Mouse (Mus musculus) stomach, embryonic 16.5 days (tissue): Measurements from ENCODE around the gene Nudt17. TPM values are rescaled to one million over a fixed set of nuclear protein-coding genes. Genes with fewer than 3 reads are reported as not detected.

Experiments
- ATAC-seq: fragments of 200-750 bp; cut with Nextera tagmentation; 2 replicates; pipeline ENCODE4 v1.8.0; 2017; ENCODE audit warnings: moderate number of reproducible peaks, moderate TSS enrichment; ENCODE audit not compliant: insufficient read depth, low FRiP score
- H3K27ac ChIP-seq: fragments of 300-500 bp; sonication (generic); 2 replicates; pipeline ENCODE4 v1.5.1; 2014; ENCODE audit warnings: low read length
- H3K27me3 ChIP-seq: fragments of 300-500 bp; sonication (generic); 2 replicates; pipeline ENCODE4 v1.6.1; 2014; ENCODE audit warnings: low read length, control low read depth, mixed read lengths; ENCODE audit not compliant: control insufficient read depth, insufficient read depth
- H3K36me3 ChIP-seq: fragments of 300-500 bp; sonication (generic); 2 replicates; pipeline ENCODE4 v1.6.1; 2014; ENCODE audit warnings: low read length; ENCODE audit not compliant: control insufficient read depth, insufficient read depth
- H3K4me1 ChIP-seq: fragments of 300-500 bp; sonication (generic); 2 replicates; pipeline ENCODE4 v1.6.1; 2014; ENCODE audit warnings: low read length, control low read depth, mixed read lengths; ENCODE audit not compliant: control insufficient read depth, insufficient read depth
- H3K4me2 ChIP-seq: fragments of 300-500 bp; sonication (generic); 2 replicates; pipeline ENCODE4 v1.6.1; 2014; ENCODE audit warnings: low read depth, low read length, mixed read lengths
- H3K4me3 ChIP-seq: fragments of 300-500 bp; sonication (generic); replicated peaks from 2 replicates; pipeline ENCODE4 v1.5.1; 2014; ENCODE audit warnings: mild to moderate bottlenecking, low read length
- H3K9ac ChIP-seq: fragments of 300-500 bp; sonication (generic); 2 replicates; pipeline ENCODE4 v1.6.1; 2014; ENCODE audit warnings: low read length
- H3K9me3 ChIP-seq: fragments of 300-500 bp; sonication (generic); replicated peaks from 2 replicates; pipeline ENCODE4 v1.6.1; 2016; ENCODE audit warnings: low read length, control low read depth; ENCODE audit not compliant: control insufficient read depth
- WGBS: fragments of 180-500 bp; shearing (Covaris S2); extraction: QIAGEN DNeasy Blood & Tissue Kit; methylation state at CpG from one replicate; pipeline ENCODE4 v1.1.7; 2014; 5-methylcytosine and 5-hydroxymethylcytosine counted together
- polyA plus RNA-seq: library from polyadenylated mRNA; unstranded; fragments of >200 nt; fragmentation: Nextera tagmentation; extraction: Ambion mirVana; gene quantifications from 2 replicates; pipeline ENCODE4 v1.2.1, GENCODE M21; 2015

The Nudt17 gene
- polyA plus RNA-seq, 1 experiment from 2014 or later: 7.0 TPM

GRCm38 (mm10) chr3:96708684-96709064 is 312 bp upstream of the Nudt17 start:
- no peak overlapping the region for H3K27ac ChIP-seq
- peak overlapping the region; percentile 99 for H3K4me2 ChIP-seq
- H3K4me1 ChIP-seq: peaks cover 10% of the 10 kb centered on the region
- peaks cover 21% of the 10 kb centered on the region; the same call in 1 of the 2 replicates for H3K36me3 ChIP-seq
- H3K27me3 ChIP-seq: no peaks in the 10 kb centered on the region
- no peak overlapping the region for H3K9ac ChIP-seq
- 51% methylated on average over 2 of the region's 2 CpGs for WGBS
- ATAC-seq: no peak
- 0 out of 2 replicates have a peak overlapping the region, but pooled peaks have one; percentile 62 for H3K4me3 ChIP-seq
- H3K9me3 ChIP-seq: no peaks in the 10 kb centered on the region

- no peak for ATAC-seq
- no peaks in the 10 kb centered on the region for H3K27me3 ChIP-seq
- 53% methylated on average over 7 of the region's 7 CpGs for WGBS
- H3K4me2 ChIP-seq: no peak overlapping the region
- H3K4me1 ChIP-seq: peaks cover 10% of the 10 kb centered on the region
- H3K9me3 ChIP-seq: no peaks in the 10 kb centered on the region
- peaks cover 21% of the 10 kb centered on the region; the same call in 1 of the 2 replicates for H3K36me3 ChIP-seq
- H3K4me3 ChIP-seq: no peak overlapping the region
- no peak overlapping the region for H3K27ac ChIP-seq
- no peak overlapping the region for H3K9ac ChIP-seq
Measured at GRCm38 (mm10) chr3:96706984-96707383, 1.4 kb downstream of the Nudt17 start.

DNA sequence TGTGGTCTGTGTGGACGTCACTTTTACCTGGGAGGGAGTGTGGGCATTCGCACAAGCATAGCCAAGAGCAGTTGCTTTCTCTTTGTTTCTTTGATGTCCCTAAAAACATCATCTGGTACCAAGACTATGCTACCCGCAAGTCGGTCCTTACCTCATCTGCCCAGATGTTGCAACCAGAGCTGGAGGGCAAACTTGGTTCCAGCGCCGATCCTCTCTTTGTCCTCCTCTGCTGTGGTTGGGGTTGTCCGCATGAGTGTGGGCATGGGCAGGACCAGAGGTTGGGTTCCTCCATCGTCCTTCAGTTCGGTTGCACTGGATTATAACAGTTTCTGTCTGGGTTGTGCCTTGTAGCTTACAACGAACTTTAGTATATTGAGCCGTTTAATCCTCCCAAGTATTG is 2.1 kb downstream of the Nudt17 start:
- WGBS: 89% methylated on average over 11 of the region's 11 CpGs
- no peak overlapping the region for H3K4me2 ChIP-seq
- no peak overlapping the region for H3K4me3 ChIP-seq
- no peaks in the 10 kb centered on the region for H3K27me3 ChIP-seq
- H3K36me3 ChIP-seq: peaks cover 21% of the 10 kb centered on the region; the same call in 1 of the 2 replicates
- peaks cover 10% of the 10 kb centered on the region for H3K4me1 ChIP-seq
- H3K9ac ChIP-seq: no peak overlapping the region
- no peak overlapping the region for H3K27ac ChIP-seq
- H3K9me3 ChIP-seq: no peaks in the 10 kb centered on the region
- no peak for ATAC-seq

GRCm38 (mm10) chr3:96704778-96705177 is 3.6 kb downstream of the Nudt17 start:
- WGBS: 68% methylated on average over 11 of the region's 11 CpGs
- Histone ChIP-seq H3K4me3 (no peak overlapping the region), H3K36me3 (peaks cover 21% of the 10 kb centered on the region; the same call in 1 of the 2 replicates)

DNA sequence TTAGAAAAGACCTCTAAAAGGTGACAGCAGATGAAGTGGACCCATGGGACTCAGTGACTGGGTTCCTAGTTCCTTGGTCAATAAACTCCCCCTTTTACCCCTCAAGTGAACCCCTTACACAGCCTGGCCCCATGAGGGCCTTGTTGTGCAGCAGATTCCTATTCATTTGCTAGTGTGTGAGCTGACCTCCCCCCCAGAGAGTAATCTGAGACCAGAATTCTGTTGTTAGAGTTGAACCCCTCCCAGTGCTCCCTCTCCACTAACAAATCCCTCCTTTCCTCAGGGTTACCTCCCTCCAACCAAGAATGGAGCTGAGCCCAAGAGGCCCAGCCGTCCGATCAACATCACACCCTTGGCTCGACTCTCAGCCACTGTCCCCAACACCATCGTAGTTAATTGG is 7.4 kb downstream of the Nudt17 start:
- H3K27ac ChIP-seq: no peak overlapping the region
- 87% methylated on average over 4 of the region's 4 CpGs for WGBS
- ATAC-seq: no peak
- H3K9me3 ChIP-seq: no peaks in the 10 kb centered on the region
- H3K4me3 ChIP-seq: no peak overlapping the region
- H3K27me3 ChIP-seq: no peaks in the 10 kb centered on the region
- H3K36me3 ChIP-seq: peaks cover 22% of the 10 kb centered on the region; the same call in 1 of the 2 replicates
- H3K4me2 ChIP-seq: no peak overlapping the region
- H3K4me1 ChIP-seq: peaks cover 14% of the 10 kb centered on the region
- no peak overlapping the region for H3K9ac ChIP-seq

More at GRCm38 (mm10) chr3:96704778-96705177, 3.6 kb downstream of the Nudt17 start:
- no peak overlapping the region for H3K27ac ChIP-seq
- no peak for ATAC-seq
- no peak overlapping the region for H3K4me2 ChIP-seq
- no peaks in the 10 kb centered on the region for H3K27me3 ChIP-seq
- H3K9me3 ChIP-seq: no peaks in the 10 kb centered on the region
- no peak overlapping the region for H3K9ac ChIP-seq
- peaks cover 10% of the 10 kb centered on the region for H3K4me1 ChIP-seq

DNA sequence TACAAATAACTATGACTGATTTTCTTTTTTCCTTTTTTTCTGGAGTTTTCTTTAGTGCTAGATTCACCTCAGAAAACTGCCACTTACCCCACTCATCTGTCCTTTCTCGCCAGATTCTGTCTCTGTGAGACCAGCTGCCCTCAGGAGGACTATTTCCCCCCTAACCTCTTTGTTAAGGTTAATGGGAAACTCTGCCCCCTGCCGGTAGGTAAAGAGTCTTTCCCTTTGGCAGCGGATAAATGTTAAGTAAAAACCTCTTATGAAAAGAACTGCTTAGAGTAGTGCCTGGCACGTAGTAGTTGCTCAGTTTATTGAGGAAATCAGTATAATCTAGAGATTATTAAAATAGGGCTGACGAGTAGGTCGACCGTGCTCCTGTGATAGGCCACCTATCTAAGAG is 8.0 kb downstream of the Nudt17 start:
- H3K36me3 ChIP-seq: peaks cover 19% of the 10 kb centered on the region; the same call in 1 of the 2 replicates
- H3K27ac ChIP-seq: no peak overlapping the region
- H3K4me1 ChIP-seq: peaks cover 18% of the 10 kb centered on the region
- no peak for ATAC-seq
- no peaks in the 10 kb centered on the region for H3K27me3 ChIP-seq
- H3K4me3 ChIP-seq: no peak overlapping the region
- H3K4me2 ChIP-seq: no peak overlapping the region
- no peaks in the 10 kb centered on the region for H3K9me3 ChIP-seq
- WGBS: 62% methylated on average over 7 of the region's 7 CpGs
- no peak overlapping the region for H3K9ac ChIP-seq

GRCm38 (mm10) chr3:96698993-96699690 is 9.2 kb downstream of the Nudt17 start:
- Histone ChIP-seq H3K4me2 (no peak overlapping the region), H3K27ac (no peak overlapping the region), H3K9me3 (no peaks in the 10 kb centered on the region), H3K27me3 (no peaks in the 10 kb centered on the region), H3K4me3 (no peak overlapping the region), H3K4me1 (peaks cover 20% of the 10 kb centered on the region), H3K9ac (peak overlapping the region; percentile 23; the same call in 1 of the 2 replicates), H3K36me3 (peaks cover 12% of the 10 kb centered on the region; the same call in 1 of the 2 replicates)
- 61% methylated on average over 19 of the region's 19 CpGs for WGBS
- no peak for ATAC-seq

DNA sequence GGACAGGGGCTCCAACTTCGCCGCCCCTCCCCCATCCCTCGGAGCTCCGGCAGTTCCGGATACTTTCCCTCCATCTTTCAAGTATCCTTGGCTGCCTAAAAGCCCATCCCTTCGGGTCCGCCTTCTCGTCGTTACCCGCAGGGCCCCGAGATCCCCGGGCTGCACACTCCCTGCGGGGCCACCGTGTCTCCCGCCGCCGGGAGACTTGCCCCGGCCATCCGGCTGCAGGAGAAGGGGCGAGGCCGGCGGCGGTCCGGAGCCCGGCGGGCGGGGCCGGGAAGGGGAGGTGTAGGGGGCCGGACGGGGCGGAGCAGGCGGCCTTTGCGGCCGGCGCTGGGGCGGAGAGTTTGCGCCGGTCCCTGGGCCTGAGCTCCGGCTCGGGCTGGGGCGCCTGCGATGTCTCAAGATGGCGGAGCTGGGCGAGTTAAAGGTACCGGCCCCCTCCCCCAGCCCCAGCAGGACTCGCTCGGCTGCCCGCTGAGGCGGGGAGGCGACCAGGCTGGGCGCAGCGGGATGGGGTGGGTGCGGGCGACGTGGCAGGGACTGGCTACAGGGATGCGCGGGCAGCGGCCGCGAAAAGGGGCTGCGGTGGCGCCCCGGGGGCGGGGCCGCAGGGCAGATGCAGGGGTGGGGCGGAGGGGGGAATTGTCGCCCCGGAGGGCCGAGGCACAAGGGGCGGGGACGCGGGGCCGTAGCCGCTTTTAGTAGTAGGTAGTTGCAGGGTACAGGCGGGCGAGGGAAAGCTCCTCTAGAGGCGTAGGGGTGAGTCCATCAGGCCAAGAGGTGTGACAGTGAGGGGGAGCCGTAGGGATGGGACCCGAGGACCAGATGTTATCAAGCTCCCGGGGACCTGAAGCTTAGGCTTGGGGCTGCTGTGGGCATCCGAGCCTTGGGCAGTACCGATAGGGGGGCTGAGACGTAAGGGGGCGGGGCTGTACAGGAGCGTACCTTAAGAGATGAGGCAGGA is 11.3 kb downstream of the Nudt17 start:
- Histone ChIP-seq H3K9ac (peak overlapping the region; percentile 96), H3K4me2 (peak overlapping the region; percentile 84), H3K4me1 (peaks cover 20% of the 10 kb centered on the region), H3K36me3 (peaks cover 12% of the 10 kb centered on the region; the same call in 1 of the 2 replicates), H3K4me3 (peak overlapping the region; percentile 83), H3K27me3 (no peaks in the 10 kb centered on the region), H3K9me3 (no peaks in the 10 kb centered on the region), H3K27ac (peak overlapping the region; percentile 85)
- under 1% methylated on average over 83 of the region's 85 CpGs for WGBS
- ATAC-seq: peak; percentile 93
